Mouse (Mus musculus): ENCODE results near the gene Btbd35f18. TPM values are rescaled to one million over a fixed set of nuclear protein-coding genes. Genes with fewer than 3 reads are reported as not detected.
"Not testable (repeated sequence)": the region's sequence is repeated elsewhere in the genome, so short reads cannot be mapped to it uniquely, and the experiment has no call there.

Btbd35f18 gene
- polyA plus RNA-seq (2015; fragmentation: Nextera tagmentation; extraction: Ambion mirVana), result not detected in 2 replicates

DNA sequence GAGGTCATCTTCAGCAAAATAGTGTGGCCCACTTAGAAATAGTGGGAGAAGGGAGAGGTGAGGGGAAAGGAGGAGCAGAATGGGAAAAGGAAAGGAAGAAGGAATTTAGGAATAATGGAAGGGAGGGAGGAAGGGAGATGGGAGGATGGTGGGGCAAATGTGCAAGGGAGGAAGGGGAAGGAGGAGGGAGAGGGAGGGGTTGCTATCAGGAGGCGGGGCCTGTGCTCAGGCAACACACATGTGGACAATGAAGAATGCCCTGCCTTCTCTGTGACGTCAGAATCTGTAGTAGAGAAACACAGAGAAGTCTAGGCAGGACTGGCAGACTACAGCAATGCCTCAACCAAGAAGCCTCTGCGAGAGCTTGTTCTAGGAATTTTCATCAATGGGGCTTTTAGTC lies at the start of gene Btbd35f18:
Gene Btbd35f18, plus strand, starts transcription at position 301 of the 400 bp plus-strand sequence.
- not testable (repeated sequence) for H3K4me2 ChIP-seq

More for the DNA sequence above, at the start of gene Btbd35f18:
- H3K4me3 ChIP-seq; H3K9me3 ChIP-seq; H3K27ac ChIP-seq (replicated peaks); ATAC-seq (ENCODE audit: extremely low read depth, insufficient number of reproducible peaks, low FRiP score, low TSS enrichment); H3K36me3 ChIP-seq; H3K9ac ChIP-seq; H3K27me3 ChIP-seq (replicated peaks); H3K4me1 ChIP-seq: not testable (repeated sequence)
- WGBS, result no CpG with 5 or more reads among the region's 3 CpGs

Other genes with a start within 250 kb of the Btbd35f18 start
- not detected in 2 replicates for gene Btbd35f10, start 52.7 kb downstream of the Btbd35f18 start, polyA plus RNA-seq (2015; fragmentation: Nextera tagmentation; extraction: Ambion mirVana)